Mouse (Mus musculus) frontal cortex, postnatal 36 days (tissue): Measurements from ENCODE around the gene Spout1.
A peak's percentile ranks its signal among the peaks of the same experiment; 100 is the strongest.
"Not testable (repeated sequence)": the region's sequence is repeated elsewhere in the genome, so short reads cannot be mapped to it uniquely, and the experiment has no call there.

ENCODE experiments used
- DNase-seq, 2 experiments: peaks; one replicate each; pipeline ENCODE4 v3.0.0; 2022; ENCODE audit warnings: low spot score in 2 of 2

The Spout1 gene

GRCm38 (mm10) chr2:30178711-30179110, 452 bp upstream of the Spout1 start:
- DNase-seq, result not testable (repeated sequence)

- DNase-seq, result no peak
Observed at GRCm38 (mm10) chr2:30176561-30176960, 1.7 kb downstream of the Spout1 start.

DNA sequence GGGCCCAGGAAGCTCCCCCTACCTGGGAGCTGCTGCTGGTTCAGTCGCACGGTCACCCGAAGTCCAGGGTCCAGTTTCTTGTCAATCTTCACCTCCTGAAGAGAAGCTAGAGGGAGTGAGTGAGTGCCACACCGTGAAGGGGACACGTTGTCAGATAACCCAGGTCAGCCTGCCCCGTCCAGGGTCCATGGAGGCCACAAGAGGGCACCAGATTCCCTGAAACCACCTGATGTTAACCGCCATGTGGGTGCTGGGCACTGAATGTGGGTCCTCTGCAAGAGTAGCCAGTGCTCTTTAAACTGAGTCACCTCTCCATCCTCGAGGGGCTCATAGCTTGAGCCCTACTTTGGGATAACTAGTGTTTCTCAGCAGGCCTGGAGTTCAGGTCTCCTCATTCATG, 2.4 kb downstream of the Spout1 start:
- no peak for DNase-seq

- no peak for DNase-seq
Observed at GRCm38 (mm10) chr2:30173541-30174240, 4.6 kb downstream of the Spout1 start.

DNA sequence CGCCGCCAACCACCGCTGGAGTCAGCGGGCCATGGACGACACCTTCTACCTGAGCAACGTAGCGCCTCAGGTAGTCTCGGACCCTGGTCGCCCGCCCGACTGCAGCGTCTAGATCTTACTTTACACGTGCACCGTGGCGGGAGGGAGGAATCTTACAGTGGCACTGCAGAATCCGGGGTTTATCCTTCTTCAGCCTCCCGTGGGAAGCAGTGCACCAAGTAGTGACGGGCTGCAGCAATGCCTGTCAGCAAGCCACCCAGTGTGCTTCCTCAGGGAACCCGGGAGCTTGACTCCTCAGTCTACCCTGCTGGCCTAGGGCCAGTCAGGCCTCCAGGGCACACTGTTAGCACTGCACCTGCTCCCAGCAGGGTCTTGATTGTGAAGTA, 6.3 kb downstream of the Spout1 start:
- DNase-seq, result no peak

GRCm38 (mm10) chr2:30171371-30171996, 6.8 kb downstream of the Spout1 start, which contains the start of gene Endog:
Gene Endog, plus strand, starts transcription at chr2:30171493.
- DNase-seq, result peak; percentile 87 to 92

DNA sequence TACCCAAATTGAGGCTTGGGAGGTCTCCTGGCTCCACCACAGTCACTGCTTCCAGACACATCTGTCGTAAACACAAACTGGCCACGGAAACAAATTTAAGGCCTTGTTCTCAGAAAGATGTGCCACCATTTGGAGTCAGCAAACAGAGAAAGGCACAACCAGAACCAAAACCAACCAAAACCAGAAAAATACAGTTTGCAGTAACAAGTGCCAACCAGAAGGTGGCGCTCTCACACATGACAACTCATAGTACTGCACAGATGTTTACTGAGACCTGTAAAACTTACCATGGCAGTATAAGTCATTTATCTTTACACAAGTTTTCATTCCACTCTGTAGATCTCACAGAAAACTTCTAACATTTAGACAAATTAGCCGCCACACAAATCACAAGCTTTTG, 11.6 kb downstream of the Spout1 start:
- DNase-seq, result no peak

DNA sequence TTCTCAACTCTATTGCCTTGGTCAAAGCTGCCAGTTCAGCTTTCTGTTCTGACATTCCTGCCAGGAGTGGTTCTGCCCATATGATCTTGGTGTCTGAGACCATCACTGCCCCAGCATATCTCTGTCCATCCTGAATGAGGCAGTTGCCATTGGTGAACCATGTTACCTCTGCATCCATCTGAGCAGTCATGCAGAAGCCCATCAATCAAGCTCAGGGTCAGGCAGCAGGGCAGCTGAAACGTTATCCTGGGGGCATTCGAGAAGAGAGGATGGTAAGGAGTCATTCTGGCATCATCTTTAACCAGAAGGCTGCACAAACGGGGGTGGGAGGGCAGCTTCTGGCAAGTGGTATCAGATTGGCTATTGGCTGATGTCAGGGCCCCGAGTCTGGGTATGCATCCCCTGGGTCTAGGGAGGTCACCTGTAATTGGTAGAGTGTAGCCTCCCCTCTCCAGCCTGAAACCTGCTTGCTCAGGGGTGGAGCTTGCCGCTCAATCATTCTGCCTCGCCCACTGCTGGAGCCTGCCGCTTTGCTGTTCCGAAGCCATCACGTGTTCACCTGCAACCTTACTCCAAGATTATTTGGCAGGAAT, 13.8 kb downstream of the Spout1 start:
- DNase-seq, result no peak

DNA sequence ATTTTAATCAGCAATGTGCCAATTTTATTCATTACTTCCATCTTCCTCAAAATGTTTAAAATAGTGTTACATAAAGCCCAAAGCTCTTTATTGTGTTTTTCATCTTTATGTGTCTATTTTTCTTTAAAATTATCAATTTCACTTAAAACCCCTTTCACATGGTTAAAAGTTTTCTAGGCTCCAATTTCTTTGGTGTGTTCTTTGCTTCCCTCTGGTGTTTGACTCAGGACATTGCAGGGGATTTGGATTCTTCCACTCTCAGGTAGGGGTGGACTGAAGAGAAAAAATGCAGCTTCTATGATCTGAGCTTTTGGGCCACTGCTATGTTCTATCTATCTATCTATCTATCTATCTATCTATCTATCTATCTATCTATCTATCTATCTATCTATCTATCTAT, 16.4 kb downstream of the Spout1 start:
- peak in 1 of 2 experiments; percentile 42 for DNase-seq

GRCm38 (mm10) chr2:30159871-30160270, 18.4 kb downstream of the Spout1 start:
- DNase-seq, result not testable (repeated sequence)

GRCm38 (mm10) chr2:30152616-30153015, 25.6 kb downstream of the Spout1 start:
- no peak for DNase-seq

- DNase-seq, result no peak
Observed at GRCm38 (mm10) chr2:30151840-30152239, 26.4 kb downstream of the Spout1 start.

DNA sequence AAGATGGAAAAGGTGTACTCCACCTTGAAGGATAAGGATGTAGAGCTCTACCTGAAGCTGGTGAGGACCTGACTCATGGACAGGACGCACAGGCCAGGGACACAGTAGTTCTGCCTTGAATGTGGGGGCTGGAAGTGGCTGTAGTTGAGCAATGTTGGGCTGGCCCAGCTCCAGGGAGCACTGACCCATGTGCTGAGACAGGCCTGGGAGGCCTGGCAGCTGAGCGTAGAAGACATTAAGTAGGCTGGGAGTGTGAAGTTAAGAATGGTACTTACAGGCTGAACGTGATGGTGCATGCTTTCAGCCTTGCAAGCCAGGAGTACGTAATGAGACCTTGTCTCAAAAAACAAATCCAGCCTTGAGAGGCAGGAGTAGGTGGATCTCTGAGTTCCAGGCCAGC, 30.8 kb downstream of the Spout1 start:
- no peak for DNase-seq

- DNase-seq, result no peak
Observed at GRCm38 (mm10) chr2:30144436-30144835, 33.8 kb downstream of the Spout1 start.

DNA sequence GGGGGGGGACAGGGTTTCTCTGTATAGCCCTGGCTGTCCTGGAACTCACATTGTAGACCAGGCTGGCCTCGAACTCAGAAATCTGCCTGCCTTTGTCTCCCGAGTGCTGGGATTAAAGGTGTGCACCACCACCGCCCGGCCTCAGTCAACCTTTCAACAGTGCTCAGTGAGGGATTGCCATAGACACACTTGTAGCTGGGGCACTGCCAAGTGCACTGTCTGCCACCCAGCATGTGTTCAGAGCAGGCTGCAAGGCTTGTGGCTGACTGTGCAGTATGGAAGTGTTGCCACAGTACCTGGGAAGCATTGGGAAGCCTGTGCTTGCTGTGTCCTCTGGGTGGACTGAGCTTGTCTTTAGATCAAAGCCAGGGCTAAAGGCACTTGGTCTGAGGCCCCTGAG, 38.2 kb downstream of the Spout1 start:
- not testable (repeated sequence) for DNase-seq

GRCm38 (mm10) chr2:30136458-30136857, 41.8 kb downstream of the Spout1 start:
- DNase-seq, result no peak

DNA sequence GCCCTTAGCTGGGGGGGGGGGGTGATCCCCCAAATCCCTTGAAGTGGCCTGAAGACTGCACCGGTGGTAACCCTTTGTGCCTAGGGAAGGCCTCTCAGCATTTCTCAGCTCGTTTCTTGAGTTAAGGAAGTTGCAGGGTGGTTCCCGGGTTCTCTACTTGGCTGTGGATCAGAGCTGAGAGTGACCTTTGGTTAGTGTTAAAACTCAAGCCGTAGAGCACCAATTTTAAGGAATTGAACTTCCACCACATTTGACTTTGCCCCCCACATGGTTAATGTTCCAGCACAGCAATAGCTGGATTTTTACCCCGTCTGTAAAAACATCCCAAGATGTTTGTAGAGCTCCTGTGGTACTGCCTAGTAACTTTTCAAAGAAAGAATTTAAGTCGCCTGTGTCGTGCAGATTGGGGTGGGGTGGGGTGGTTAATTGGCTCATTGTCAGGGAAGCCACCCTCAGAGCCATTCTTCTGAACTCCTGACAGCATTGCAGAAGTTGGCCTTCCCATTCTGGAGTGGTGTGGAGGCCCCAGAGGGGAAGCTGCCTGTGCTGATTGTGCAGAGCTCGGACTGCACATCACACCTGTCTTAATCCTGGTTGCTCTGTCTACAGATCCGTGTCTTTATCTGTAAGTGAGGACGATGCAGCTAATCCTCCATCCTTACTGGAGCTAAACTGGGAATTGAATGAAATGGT, 43.2 kb downstream of the Spout1 start:
- DNase-seq, result no peak

DNA sequence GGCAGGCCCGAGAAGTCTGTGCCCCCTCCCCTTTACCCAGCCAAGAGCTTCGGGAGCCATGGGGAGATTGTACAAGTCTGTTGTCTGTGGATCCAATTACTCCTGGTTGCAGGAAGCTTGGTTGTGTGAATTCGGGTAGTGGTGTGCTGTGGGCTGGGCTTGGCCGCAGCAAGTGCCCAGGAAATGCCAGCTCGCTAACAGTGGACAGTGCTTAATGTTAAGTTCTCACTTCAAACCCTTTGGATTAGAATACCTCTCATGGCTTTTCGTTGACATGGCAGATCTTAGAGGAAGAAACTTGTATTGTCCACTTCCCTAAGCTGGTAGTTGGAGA, 43.9 kb downstream of the Spout1 start:
- DNase-seq, result no peak

DNA sequence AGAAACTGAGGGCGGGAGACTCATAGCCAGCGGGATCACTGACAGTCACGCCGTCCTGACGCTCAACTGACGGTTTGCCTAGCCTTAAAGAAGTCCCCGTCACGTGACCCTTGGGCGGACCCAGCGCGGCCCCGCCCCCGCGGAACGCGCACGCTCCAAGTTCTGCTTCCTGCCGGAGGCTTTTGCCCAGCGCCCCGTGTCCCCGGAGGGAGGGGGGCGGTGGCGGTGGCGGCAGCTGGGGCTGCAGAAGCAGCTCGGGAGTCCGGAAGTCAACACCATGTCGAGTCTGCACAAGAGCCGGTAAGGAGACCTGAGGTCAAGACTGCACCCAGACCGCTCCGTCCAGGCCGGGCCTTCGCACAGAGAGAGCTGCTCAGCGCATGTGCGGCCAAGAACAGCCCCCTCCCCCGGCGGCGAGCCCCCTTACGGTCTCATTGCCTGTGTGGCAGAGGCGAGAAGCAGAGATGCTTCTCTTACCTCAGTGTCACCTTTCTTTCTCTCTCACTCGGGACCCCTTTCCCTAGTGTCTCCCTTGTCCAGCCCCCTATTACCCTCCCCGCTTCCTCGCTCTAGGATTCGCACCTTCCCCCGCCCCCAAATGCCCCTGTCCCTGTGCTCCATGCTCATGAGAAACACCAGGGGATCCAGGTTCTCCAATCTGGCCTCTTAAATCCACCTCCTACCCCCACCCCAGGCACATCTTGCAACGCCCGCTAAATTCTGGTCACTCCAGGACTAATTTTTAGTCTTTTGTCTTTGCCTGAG, 44.5 kb downstream of the Spout1 start, which contains the start of gene Tbc1d13:
Gene Tbc1d13, plus strand, starts transcription at position 134 of the 765 bp plus-strand sequence.
- peak; percentile 97 to 99 for DNase-seq

GRCm38 (mm10) chr2:30132801-30133612, 45.3 kb downstream of the Spout1 start:
- DNase-seq, result no peak

- DNase-seq, result not testable (repeated sequence)
Observed at GRCm38 (mm10) chr2:30131240-30131639, 47.0 kb downstream of the Spout1 start.
